Mouse (Mus musculus): ENCODE measurements around the gene Ube2j2.

- no peak for TF ChIP-seq CTCF (IDR thresholded peaks at IDR 0.05; ENCODE audit: control insufficient read depth, insufficient read depth, low read length)
- no peak for TF ChIP-seq POLR2A (IDR thresholded peaks at IDR 0.05; ENCODE audit: borderline replicate concordance, control insufficient read depth, low read depth, low read length)
These were observed 640 bp downstream of the Ube2j2 start for GRCm38 (mm10) chr4:155944271-155944670.
